Mouse (Mus musculus) CH12.LX (cell line): ENCODE results near the gene Cpeb3.

ENCODE experiments used
- CHD2 ChIP-seq: IDR thresholded peaks from 2 replicates; pipeline ENCODE4 v1.6.1; 2011; ENCODE audit warnings: low read length, improper control_type of control experiment
- CTCF ChIP-seq, 2 experiments: IDR thresholded peaks in 1 of 2; conservative IDR thresholded peaks in 1 of 2; 2 replicates each; pipeline ENCODE4 v1.5.1; 2011 to 2012; ENCODE audit warnings: low read depth in 2 of 2, low read length in 2 of 2, improper control_type of control experiment in 1 of 2, inconsistent platforms in 1 of 2, mild to moderate bottlenecking in 1 of 2, moderate library complexity in 1 of 2
- EP300 ChIP-seq: IDR thresholded peaks from 2 replicates; pipeline ENCODE4 v1.6.1; 2011; ENCODE audit warnings: low read length, improper control_type of control experiment

- TF ChIP-seq CTCF (conservative IDR thresholded peaks at IDR 0.05 in 1 of 2, IDR thresholded peaks at IDR 0.05 in 1 of 2; ENCODE audit: low read depth in 2 of 2, low read length in 2 of 2) (no peak), CHD2 (no peak), EP300 (no peak; the same call in 1 of the 2 replicates)
These were observed 76.7 kb downstream of the Cpeb3 start for GRCm38 (mm10) chr19:37131660-37132059.
